Mouse (Mus musculus) neutrophil, adult 5-6 weeks (primary cell): ENCODE results near the gene Ctnnd2. TPM values are rescaled to one million over a fixed set of nuclear protein-coding genes. Genes with fewer than 3 reads are reported as not detected.

Experiments used
- ATAC-seq: fragments of 151-379, 151-347 bp; 2 replicates; pipeline ENCODE4 v1.8.0; 2017; ENCODE audit warnings: mild to moderate bottlenecking, moderate TSS enrichment; ENCODE audit not compliant: insufficient number of reproducible peaks, poor library complexity, low FRiP score, severe bottlenecking; ENCODE audit errors: extremely low read depth
- total RNA-seq: library from RNA; stranded (forward); fragments of 200-1000 nt; gene quantifications from 2 replicates; pipeline ENCODE4 v1.2.3, GENCODE M21; 2017

The Ctnnd2 gene
- total RNA-seq, 1 experiment from 2014 or later = 0.23 TPM

DNA sequence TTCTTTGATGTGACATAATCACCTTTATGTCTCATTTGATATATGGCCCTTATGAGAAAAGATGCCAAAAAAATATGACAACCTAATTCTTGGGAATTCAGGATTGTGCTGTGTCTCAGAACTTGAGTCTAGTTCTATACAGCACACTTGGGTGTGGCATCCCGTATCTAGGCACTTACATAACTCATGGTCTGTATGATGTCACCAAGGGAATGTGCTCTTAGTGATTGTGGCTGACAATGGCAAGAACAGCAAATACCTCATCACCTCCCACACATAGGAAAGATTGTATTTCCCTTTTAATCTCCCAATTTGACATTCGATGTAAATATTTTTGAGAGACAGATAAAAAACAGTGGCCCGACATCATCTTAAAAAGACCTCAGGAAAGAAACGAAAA is 509.5 kb downstream of the Ctnnd2 start:
- ATAC-seq = no peak

DNA sequence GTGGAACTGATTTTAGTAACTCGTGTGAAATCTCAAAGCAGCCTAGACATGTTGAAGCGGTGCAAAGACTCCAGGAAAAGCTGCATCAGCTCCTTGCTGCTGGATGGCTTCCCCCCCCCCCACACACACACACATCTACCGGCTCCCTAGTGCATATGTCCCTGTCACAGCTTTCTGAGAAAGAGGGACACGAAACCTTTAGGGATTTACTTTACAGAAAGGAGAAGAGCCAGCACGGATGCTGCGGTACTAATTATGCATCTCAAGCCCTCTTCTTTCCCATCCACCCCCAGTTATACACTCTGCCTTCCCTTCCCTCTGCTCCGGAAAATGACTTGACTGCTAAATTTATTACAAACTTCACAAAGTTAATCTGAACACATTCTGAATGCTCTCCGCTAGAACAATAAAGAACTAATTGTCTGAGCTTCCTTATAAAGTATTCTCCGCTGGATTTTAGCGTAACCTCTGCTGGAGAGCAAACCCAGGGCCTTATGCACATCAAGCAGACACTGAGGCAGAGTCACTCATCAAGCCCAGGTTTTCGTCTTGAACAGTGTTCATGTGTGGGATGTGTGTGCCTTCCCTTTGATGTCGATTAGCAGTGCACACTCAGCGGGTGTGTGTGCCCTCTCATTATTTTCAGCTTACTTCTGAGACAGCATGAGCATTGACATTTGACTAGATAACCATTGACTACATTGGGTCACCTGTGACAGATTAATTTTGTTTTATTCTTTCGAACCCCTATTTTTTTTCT is 510.1 kb downstream of the Ctnnd2 start:
- ATAC-seq = no peak

DNA sequence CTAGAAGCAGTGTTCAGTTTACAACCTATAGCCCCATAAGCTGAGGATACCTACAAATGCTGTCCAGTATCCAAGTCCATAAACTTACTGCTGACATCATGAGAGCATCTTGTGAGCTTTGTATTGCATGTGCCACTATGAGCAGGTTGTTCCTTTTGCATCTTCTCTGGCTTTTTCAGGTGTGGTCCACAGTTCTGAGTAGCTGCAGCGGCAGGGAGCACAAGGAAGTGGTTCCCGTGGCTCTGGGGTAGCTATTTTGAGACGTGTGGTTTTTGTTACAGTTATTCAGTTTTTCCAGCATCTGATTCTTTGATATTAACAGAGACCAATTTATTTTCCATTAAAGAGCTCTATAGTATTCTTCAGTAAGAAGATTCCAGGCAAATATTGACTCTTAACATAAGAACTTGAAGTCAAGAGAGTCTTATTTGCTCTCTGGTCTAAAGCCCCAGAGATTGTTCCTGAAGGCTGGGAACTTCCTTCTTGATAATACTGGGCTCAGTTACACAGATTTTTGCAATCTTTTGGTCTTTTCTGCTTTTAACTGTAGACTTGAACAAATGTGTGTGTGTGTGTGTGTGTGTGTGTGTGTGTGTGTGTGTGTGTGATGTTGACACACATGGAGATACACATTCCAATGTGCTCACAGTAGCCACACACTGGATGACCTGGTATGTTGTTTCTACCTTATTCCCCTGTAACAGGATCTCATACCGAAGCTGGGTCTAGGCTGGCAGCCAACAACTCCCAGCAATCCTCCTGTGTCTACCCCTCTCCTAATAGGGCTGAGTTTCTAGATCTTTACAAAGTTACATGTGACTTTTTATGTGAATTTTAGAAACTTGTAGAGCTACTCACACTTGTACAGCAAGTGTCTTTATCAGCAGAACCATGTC is 514.1 kb downstream of the Ctnnd2 start:
- ATAC-seq = no peak

DNA sequence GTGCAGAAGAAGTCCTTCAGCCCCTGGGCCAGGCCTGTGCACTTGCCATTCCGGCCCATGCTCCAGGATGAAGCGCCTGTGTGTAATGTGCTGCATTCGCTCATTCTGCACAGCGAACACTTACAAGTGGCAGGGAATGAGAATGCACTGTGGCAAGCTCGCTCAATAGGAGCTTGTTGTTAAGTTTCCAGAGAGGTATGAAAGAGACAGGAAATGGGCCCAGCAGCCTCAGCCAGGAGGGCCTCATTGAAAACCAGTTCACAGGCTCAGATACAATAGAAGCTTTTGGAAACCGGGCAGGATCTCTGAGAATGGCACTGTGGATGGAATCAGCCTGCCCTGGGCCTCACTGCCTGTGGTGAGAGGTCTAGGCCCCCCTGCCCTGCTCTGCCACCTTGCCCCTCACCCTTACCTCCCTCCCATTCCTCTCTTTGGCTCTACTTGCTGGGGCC is 521.4 kb downstream of the Ctnnd2 start:
- ATAC-seq = no peak

DNA sequence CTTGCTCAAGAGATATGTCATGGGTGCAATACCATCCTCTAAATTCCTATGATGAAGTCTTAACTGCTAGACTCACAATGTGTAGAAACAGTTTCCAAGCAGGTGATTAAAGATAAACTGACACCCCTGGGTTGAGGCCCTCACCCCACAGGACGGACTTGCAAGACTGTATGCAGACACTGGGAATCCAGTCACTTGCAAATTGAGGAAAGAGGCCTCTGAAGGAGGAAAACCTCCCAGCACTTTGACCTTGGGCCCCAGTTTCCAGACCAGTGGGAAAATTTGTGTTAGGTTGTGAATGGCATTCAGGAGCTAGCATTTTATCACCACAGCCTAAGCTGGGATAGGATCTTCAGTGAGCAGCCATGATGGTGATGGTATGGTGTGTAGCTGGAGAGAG is 521.9 kb downstream of the Ctnnd2 start:
- no peak for ATAC-seq

DNA sequence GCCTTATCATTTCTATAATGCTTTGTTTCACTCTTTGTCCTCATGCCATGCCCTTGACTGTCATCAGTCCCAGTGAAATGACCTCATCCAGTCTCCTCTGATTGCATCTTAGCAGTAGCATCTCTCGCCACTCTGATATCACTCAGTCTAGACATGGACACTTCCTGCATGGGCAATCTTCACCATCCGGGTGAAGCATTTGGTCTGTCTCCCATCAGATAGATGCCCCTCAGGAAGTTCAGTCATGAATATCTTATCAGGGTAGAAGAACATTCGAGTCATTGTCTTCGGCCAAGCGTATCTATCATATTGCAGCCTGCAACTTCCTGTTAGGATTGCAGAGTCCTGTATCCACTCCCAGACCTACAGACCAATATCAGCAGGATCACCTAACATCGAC is 523.5 kb downstream of the Ctnnd2 start:
- ATAC-seq = no peak

DNA sequence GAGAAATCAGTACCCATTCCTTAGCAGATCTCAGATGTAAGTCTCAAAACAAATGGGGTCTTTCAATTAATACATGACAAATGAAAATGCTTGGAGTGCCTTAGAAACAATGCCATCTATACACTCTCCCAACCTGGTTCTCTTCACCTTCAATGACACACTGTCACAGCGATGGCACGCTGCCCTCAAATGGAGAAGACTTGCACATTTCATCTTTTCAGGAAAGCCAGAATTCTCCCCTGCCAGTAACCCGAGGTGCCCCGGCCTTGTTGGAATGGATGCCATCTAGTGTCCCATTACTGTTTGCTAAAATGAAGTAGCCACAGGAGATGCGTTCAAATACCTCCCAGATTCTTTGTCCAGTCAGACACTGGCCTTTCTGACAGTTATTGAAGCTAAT is 525.0 kb downstream of the Ctnnd2 start:
- no peak for ATAC-seq

DNA sequence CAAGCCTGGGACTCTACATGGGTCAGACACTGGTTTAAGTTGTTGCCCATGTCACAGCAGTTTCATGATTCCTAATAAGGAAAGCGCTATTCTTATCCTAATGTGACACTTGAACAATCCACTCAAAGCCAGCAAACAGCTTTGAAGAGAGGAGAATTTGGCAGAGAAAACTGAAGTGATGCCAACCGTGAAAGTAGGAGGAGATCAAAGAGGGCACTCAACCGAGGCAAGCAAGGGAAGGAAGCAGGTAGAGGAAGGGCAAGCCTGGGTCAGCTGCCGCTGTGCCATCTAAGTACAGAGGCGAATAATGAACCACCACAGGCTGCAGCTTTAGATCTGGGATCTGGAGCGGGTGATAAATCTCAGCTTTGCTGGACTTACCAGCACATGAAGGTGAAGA is 528.4 kb downstream of the Ctnnd2 start:
- ATAC-seq = no peak

DNA sequence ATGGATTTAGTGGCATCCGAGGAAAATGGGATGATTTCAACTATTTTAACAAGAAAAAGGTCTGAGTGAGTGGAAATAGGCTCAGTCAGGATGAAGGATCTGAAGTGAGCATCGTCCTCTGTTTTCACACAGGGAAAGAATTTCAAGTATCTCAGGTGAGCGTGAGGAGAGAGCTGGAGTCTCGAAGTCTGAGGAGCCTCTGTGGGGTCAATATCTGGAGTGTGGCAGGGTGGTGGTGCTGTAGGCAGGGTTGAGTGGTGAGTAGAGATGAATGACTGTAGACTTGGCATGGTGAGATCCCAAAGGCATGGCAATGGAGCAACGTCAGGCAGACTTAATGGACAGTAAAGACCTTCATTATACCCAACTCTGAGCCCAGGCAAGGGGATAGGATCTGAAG is 529.2 kb downstream of the Ctnnd2 start:
- no peak for ATAC-seq

DNA sequence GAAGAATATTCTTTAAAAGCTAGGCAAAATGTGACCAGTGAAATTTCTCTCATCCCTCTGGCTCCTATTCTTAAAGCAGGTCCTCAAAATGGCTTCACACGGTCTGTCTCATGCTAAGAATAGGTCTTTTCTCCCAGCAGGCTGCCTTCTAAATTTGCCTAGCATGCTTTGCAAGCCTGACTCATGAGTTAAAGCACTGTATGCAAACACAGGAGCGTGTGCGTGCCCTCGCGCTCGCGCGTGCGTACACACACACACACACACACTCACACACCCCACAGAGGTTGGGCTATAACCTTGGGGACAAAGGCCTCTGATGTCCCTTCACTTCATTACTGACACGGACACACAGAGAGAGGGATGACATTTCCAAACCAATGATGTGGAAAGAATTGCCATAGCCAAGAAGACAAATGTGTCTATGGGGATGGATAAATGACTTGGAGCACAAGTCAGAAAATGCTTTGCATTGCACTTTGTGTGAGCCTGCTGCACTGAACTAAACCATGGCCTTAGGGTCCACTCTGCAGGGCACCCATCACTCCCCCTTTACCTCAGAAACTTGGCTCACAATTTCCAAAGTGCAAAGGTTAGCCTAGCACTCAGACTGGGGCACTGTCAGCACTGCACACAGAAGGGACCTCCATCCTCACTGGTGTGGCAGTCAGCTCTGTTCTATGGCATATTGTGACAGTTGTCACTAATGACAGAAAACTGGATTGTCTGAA is 536.8 kb downstream of the Ctnnd2 start:
- no peak for ATAC-seq

DNA sequence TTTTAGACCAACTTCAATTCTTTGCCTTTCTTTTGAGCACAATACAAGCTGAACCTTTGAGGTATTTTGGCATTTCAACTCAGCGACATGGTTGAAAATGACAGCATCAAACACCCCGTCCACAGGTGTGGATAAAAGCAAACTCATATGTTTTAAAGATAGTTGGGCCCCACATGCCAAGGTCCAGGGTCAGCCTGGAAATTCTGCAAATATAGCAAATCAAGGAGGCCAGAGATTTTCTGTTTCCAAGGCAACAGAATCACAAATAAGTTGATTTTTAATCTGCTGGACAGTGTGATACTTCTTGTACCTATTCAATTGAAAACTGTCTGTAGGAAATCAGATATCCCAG is 537.3 kb downstream of the Ctnnd2 start:
- no peak for ATAC-seq

DNA sequence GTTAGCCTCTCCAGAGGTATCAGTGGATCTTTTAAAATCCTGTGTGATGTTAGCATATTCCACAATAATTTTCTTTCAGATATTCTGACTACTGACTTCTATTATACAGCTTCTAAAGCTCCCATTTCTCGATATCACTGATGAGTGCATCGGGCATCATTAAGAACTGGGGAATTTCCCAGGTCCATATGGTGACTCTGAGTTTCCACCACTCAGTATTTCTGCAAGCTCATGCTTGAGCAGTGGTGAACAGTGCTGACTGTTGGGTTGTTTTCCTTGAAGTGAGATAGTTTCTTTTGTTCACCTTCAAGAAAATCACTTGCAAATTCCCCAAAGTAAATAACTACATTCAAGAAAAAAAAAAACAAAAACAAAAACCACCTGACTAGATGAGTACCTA is 542.4 kb downstream of the Ctnnd2 start:
- ATAC-seq = no peak

DNA sequence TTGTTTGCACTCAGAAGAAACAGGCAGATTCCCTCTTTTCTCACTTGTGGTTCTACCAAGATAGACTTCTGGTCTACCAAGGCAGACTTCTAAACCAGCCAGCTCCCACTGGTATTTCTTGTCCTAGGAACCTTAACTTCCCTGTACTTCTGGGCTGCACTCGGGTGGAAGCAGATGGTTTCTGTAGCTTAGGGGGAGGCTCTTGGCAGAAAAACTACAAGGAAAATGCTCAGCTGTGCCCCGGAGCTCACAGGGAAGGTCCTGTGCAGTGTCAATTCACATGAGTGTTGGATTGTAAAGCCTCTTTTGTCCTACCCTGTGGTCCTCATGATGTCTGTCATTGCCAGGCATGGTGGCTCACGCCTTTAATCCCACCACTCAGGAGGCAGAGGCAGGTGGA is 546.4 kb downstream of the Ctnnd2 start:
- ATAC-seq = no peak

DNA sequence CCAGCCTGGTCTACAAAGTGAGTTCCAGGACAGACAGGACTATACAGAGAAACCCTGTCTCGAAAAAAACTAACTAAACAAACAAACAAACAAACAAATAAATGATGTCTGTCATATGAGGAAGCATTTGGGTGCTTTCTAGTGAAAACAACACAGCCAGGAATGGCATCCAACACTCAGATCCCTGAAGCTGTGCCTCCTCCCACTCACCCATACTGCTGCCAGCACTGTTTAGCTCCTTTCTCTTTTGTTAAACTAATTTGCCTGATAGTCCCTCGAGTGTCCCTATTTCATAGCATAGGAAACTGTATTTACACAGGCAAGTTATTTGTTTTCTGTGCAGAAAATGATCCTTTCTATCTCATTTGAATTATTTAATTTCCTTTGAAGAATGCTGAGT is 546.8 kb downstream of the Ctnnd2 start:
- no peak for ATAC-seq

DNA sequence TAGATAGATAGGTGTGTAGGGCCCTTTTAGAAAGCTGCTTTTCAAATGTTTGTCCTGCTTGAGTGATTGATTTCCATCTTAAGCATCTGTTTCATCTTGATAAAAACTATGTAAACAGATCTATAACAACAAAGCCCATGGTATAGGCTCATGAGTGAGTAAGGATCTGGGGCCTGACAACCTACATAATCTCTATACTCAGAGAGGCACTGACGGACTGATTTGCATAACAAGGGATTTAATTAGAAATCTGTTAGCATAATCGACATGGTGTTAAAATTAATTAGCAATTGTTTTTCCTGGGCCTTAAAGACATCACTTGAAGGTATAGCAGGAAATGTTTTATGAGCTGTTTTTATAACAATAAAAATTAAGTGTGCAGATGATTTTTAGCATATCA is 548.7 kb downstream of the Ctnnd2 start:
- ATAC-seq = no peak

DNA sequence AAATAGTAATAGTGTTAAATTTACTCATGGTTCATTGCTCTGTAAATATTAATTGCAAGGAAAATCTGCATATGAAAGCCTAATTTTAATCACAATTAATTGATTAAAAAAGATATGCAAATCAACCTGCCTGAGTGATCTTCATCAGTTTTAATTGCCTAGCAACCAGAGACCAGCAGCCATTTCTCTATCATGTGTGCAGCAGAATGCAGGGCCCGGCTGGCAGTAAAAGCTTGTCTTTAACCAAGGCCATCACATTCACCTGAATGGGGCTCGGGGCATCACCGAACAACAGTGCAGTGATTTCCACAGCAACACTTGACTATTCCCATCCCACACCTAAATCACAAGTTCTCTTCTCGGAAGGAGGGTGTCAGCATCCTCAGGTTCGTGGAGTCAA is 553.7 kb downstream of the Ctnnd2 start:
- ATAC-seq = no peak

DNA sequence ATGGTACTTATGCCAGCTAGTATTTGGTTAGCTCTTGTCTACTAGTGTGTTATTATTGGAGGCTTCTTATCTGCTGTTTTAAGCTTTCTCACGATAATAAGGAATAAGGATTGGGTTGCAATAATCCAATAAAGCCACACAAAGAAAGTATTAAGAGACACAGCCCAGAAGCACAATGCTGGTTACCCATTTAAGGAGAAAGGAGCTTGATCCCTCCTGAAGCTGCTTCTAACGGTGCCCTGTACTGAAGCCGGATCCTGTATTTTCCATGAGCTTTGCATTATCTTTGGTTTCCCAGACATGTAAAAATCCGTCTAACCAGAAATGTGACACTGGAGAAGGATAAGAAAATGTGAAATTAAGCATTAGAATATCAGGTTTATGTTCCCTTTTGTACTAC is 565.8 kb downstream of the Ctnnd2 start:
- ATAC-seq = no peak

DNA sequence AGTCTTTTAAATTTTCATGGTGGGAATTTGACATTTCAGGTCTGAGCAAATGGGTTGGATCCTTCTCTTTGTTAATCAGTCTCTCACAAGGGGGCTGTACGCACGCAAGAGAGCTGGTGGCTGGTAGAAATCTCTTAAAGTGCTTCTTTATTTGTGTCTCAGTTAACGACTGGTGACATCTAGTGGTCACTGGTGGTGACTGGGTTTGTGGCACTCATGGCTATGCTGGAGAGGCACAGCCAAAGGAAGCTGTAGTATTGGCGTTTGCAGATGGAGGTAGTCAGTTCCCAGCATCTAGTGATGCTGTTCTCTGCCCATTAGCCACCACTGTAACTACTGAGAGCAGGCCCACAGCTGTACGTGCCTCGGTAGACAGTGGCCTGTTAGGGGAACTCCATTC is 568.3 kb downstream of the Ctnnd2 start:
- ATAC-seq = peak; percentile 41; the same call in 1 of the 2 replicates

DNA sequence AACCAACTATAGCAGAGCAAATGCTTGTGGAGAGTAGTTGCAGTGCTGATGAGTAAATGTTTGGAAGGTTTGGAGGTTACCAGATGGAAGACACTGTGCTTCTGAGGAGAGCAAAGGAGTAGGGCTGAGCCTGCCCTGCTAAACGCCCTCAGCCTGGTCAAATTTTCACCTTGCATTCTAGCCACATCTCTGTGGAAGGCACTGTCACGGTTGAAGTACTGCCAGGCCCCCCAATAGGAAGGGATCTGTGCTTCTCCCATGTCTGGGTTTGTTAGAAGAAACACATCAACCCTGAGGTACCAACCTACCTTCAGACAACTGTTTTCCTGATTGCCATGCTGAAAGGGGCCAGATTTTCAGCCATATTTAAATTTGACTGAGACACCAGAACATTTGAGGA is 585.6 kb downstream of the Ctnnd2 start:
- no peak for ATAC-seq

DNA sequence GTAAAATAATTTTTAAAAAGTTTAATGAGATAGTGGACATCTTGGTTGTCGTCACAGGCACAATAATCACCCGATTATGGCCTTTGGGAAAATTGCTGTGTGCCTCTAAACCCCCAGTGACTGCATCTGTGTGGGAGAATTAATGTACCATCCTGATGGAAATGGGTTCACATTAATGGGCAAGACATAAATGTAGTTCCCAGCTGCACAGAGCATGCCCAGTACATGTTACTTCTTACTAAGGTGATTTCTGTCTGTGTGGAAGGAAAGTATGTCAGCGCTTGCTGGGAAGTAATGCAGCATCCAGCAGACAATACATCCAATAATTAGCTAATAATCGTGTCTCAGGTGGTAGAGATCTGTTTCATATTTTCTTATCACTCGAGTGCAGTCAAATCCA is 589.8 kb downstream of the Ctnnd2 start:
- no peak for ATAC-seq
